Mouse (Mus musculus) liver, adult 2 months (tissue): ENCODE measurements around the gene Enpp1. TPM values are rescaled to one million over a fixed set of nuclear protein-coding genes. Genes with fewer than 3 reads are reported as not detected.
"Not testable (repeated sequence)": the region's sequence is repeated elsewhere in the genome, so short reads cannot be mapped to it uniquely, and the experiment has no call there.

ENCODE experiments used
- DNase-seq: peaks from one replicate; pipeline ENCODE4 v3.0.0-alpha.2; 2011; ENCODE audit warnings: low read depth, low spot score; ENCODE audit errors: extremely low read depth
- H3K27ac ChIP-seq: fragments of 200-500 bp; replicated peaks from 2 replicates; pipeline ENCODE4 v1.5.1; 2012; ENCODE audit warnings: low read depth, mild to moderate bottlenecking, control low read depth, inconsistent platforms, low read length; ENCODE audit not compliant: insufficient read depth
- H3K27me3 ChIP-seq: fragments of 200-500 bp; 2 replicates; pipeline ENCODE4 v1.6.1; 2012; ENCODE audit warnings: mild to moderate bottlenecking, moderate library complexity, low read length, inconsistent platforms; ENCODE audit not compliant: control insufficient read depth, insufficient read depth
- H3K36me3 ChIP-seq: fragments of 200-500 bp; 2 replicates; pipeline ENCODE4 v1.6.1; 2012; ENCODE audit warnings: low read length, inconsistent platforms; ENCODE audit not compliant: control insufficient read depth, insufficient read depth
- H3K4me1 ChIP-seq: fragments of 200-500 bp; 2 replicates; pipeline ENCODE4 v1.6.1; 2011; ENCODE audit warnings: low read length; ENCODE audit not compliant: control insufficient read depth, insufficient read depth
- H3K4me3 ChIP-seq: fragments of 200-500 bp; 2 replicates; pipeline ENCODE4 v1.5.1; 2011; ENCODE audit warnings: low read depth, mild to moderate bottlenecking, control low read depth, low read length, moderate library complexity; ENCODE audit not compliant: insufficient read depth
- H3K79me2 ChIP-seq: fragments of 200-500 bp; 2 replicates; pipeline ENCODE4 v1.6.1; 2012; ENCODE audit warnings: inconsistent platforms, mild to moderate bottlenecking, low read length, moderate library complexity; ENCODE audit not compliant: control insufficient read depth, insufficient read depth
- H3K9ac ChIP-seq: fragments of 200-500 bp; 2 replicates; pipeline ENCODE4 v1.6.1; 2012; ENCODE audit warnings: low read depth, mild to moderate bottlenecking, control low read depth, inconsistent platforms, low read length
- CTCF ChIP-seq: fragments of 200-500 bp; IDR thresholded peaks from 2 replicates; pipeline ENCODE4 v1.5.1; 2011; ENCODE audit warnings: low read depth, low read length, control low read depth
- POLR2A ChIP-seq: fragments of 200-500 bp; IDR thresholded peaks from 2 replicates; pipeline ENCODE4 v1.6.1; 2011; ENCODE audit warnings: low read length, control low read depth; ENCODE audit not compliant: insufficient read depth; ENCODE audit errors: extremely low read depth
- WGBS: fragments of 180-500 bp; shearing (Covaris S2); methylation state at CpG from one replicate; pipeline ENCODE4 v1.1.7; 2018; 5-methylcytosine and 5-hydroxymethylcytosine counted together
- polyA plus RNA-seq: library from polyadenylated mRNA; depleted of rRNA; stranded (reverse); fragments of >200 nt; gene quantifications from 2 replicates; pipeline ENCODE4 v1.2.3, GENCODE M21; 2012
- total RNA-seq: library from RNA; depleted of rRNA; stranded (reverse); fragments of >200 nt; gene quantifications from 2 replicates; pipeline ENCODE4 v1.2.3, GENCODE M21; 2014

Enpp1 gene
- total and polyA plus RNA-seq, 2 experiments, result 5.2 to 16.2 TPM

DNA sequence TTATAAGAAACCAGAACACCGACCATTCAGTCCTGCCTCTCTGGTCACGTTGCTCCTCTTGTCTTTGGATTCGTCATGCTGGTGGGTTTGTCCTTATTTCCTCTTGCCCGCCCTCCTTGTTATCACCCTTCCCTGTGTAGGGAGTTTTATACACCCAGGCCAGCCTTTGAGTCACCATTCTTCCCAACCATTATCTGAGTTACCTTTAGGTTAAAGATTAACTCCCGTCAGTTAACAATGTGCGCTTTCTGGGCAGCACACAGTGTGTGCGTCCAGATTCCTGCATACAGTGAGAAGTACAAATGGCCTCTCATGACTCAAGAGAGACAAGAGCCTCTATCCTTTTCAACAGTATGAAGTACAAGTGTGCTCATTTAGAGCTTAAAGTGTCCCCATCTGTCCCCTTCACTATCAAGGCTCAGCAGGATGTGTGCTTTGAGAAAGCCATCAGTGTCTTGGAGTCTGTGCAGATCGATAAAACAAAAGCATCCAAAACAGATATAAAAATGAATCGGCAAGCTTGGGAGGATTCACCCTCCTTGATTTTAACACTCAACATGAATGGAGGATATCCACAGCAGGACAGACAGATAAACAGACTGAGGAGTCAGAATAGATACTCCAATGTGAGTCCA lies 82.8 kb downstream of the Enpp1 start:
- TF ChIP-seq POLR2A (no peak), CTCF (no peak)
- Histone ChIP-seq H3K4me1 (peaks cover 2% of the 10 kb centered on the region; the same call in 1 of the 2 replicates), H3K27ac (no peak overlapping the region), H3K27me3 (no peaks in the 10 kb centered on the region), H3K36me3 (no peaks in the 10 kb centered on the region), H3K79me2 (no peaks in the 10 kb centered on the region), H3K4me3 (no peak overlapping the region), H3K9ac (no peak overlapping the region)
- DNase-seq, result peak; percentile 55
- 21% methylated on average over 9 of the region's 9 CpGs for WGBS

DNA sequence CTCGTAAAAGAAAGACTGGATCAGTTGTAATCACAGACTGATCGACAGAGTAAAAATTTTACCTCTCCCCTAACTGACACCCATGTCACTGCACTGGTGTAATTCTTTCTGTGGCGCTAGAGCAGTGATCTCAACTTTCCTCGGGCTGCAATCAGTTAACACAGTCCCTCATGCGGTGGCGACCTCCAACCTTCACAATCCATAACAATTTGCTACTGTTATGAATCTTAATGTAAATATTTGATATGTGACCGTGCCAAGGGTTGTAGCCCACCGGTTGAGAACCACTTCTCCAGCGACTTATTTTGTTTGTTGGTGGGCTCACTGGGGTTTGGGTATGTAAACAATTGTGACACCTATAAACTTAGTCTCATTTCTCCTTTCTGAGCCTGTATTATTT lies 83.5 kb downstream of the Enpp1 start:
- 66% methylated on average over 9 of the region's 9 CpGs for WGBS
- Histone ChIP-seq H3K36me3 (no peaks in the 10 kb centered on the region), H3K79me2 (no peaks in the 10 kb centered on the region), H3K27me3 (no peaks in the 10 kb centered on the region), H3K4me3 (no peak overlapping the region), H3K27ac (no peak overlapping the region), H3K4me1 (peaks cover 2% of the 10 kb centered on the region; the same call in 1 of the 2 replicates), H3K9ac (no peak overlapping the region)
- TF ChIP-seq CTCF (no peak), POLR2A (no peak)
- no peak for DNase-seq

DNA sequence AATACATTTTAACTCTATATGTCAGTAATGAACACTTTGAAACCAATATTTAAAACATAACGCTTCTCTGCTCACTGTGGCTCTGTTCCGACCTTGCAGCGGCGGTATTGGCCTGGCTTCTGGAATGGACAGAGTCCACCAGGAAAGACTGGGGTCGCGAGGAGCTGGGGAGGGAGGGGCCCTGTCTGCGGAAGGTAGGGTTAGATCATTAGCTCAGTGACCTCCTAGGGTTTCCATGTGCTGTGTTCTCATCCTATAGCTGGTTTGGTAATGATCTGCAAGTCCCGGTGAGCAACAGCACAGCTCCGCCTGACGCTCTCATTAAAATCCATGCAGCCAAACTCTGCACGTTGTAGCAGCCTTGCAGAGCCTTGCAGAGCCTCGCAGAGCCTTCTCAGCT lies 84.7 kb downstream of the Enpp1 start:
- TF ChIP-seq POLR2A, result no peak
- TF ChIP-seq CTCF, result no peak
- no peak overlapping the region for H3K9ac ChIP-seq
- H3K79me2 ChIP-seq, result no peaks in the 10 kb centered on the region
- H3K27ac ChIP-seq, result no peak overlapping the region
- no peak for DNase-seq
- no peaks in the 10 kb centered on the region for H3K36me3 ChIP-seq
- 70% methylated on average over 12 of the region's 12 CpGs for WGBS
- no peak overlapping the region for H3K4me3 ChIP-seq
- no peaks in the 10 kb centered on the region for H3K27me3 ChIP-seq
- peaks cover 2% of the 10 kb centered on the region; the same call in 1 of the 2 replicates for H3K4me1 ChIP-seq

DNA sequence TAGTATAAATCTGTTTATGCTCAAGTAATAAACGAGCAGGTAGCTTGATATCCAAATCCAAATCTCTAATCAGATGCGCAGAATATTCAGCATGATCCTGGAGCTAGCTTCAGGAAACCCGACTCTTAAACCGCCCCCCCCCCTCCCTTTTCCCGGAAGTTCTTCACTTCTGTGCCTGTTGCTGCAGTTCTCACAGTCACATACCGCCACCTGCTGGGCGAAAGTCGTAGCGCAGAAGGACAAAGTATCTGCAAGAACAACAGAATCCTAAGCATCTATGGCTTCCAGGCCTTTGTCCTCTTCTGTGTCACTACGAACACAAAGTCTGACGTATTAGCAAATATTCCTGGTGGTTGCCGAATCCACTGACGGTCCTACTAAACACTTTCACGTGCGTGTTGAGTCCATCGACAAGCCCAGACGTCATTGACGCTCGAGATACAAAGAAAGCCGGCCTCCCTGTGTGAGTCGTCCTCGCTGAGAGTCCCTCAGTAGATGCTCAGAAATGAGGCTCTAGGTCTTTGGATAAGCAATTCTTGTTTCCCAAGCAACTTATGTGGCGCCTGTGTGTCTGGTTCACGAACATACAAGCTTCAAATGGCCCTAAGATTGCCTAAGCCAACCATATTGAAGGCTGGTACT lies 86.8 kb downstream of the Enpp1 start:
- TF ChIP-seq CTCF, result peak; percentile 88
- no peak for TF ChIP-seq POLR2A
- Histone ChIP-seq H3K27me3 (no peaks in the 10 kb centered on the region), H3K36me3 (no peaks in the 10 kb centered on the region), H3K9ac (no peak overlapping the region), H3K79me2 (no peaks in the 10 kb centered on the region), H3K4me1 (peaks cover 2% of the 10 kb centered on the region; the same call in 1 of the 2 replicates), H3K27ac (no peak overlapping the region), H3K4me3 (no peak overlapping the region)
- WGBS, result 38% methylated on average over 24 of the region's 24 CpGs
- DNase-seq, result peak; percentile 70

DNA sequence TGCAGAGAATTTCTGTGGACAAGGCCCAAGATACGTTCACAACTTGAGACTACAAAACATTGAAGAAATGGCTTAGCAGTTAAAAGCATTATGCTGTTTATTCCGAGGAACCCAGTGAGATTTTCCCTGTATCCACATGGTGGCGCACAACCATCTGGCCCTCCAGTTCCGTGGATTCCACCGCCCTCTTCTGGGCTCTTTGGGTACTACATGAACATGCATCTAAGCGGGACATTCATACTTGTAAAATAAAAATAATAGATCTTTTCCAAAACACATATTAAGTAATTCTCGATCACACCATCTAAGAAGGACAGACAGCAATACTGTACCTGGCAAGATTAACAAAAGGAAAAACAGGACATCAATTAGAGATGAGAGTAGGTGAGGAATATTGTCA lies 89.4 kb downstream of the Enpp1 start:
- H3K4me3 ChIP-seq, result no peak overlapping the region

GRCm38 (mm10) chr10:24621572-24621971 lies 90.4 kb downstream of the Enpp1 start:
- peak; percentile 92 for TF ChIP-seq CTCF
- no peak for TF ChIP-seq POLR2A
- H3K27ac ChIP-seq, result no peak overlapping the region
- no peaks in the 10 kb centered on the region for H3K4me1 ChIP-seq
- no peaks in the 10 kb centered on the region for H3K79me2 ChIP-seq
- H3K36me3 ChIP-seq, result no peaks in the 10 kb centered on the region
- 26% methylated on average over 9 of the region's 9 CpGs for WGBS
- no peak overlapping the region for H3K9ac ChIP-seq
- no peaks in the 10 kb centered on the region for H3K27me3 ChIP-seq
- no peak overlapping the region for H3K4me3 ChIP-seq
- no peak for DNase-seq

More for the DNA sequence above, 89.4 kb downstream of the Enpp1 start:
- no peaks in the 10 kb centered on the region for H3K4me1 ChIP-seq
- 21% methylated on average over 7 of the region's 7 CpGs for WGBS
- H3K36me3 ChIP-seq, result no peaks in the 10 kb centered on the region
- no peaks in the 10 kb centered on the region for H3K79me2 ChIP-seq
- H3K27me3 ChIP-seq, result no peaks in the 10 kb centered on the region
- no peak overlapping the region for H3K9ac ChIP-seq
- TF ChIP-seq POLR2A (no peak), CTCF (peak; percentile 99)
- DNase-seq, result peak; percentile 64
- H3K27ac ChIP-seq, result no peak overlapping the region

DNA sequence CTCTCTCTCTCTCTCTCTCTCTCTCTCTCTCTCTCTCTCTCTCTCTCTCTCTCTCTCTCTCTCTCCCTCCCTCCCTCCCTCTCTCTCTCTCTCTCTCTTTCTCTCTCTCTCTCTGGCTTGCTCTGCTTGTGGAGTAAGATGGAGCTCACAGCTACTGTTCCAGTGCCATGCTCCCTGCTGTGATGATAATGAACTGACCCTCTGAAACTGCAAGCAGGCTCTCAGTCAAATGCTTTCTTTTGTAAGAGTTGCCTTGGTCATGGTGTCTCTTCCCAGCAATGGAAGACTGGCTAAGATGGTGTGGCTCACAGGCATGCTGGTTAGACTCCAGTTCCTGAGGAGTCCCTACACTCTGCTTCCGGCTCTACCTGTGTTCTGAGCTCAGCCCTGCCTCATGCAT lies 95.4 kb downstream of the Enpp1 start:
- H3K27ac ChIP-seq, H3K27me3 ChIP-seq, H3K79me2 ChIP-seq, H3K36me3 ChIP-seq, H3K4me3 ChIP-seq, H3K4me1 ChIP-seq, DNase-seq, H3K9ac ChIP-seq: not testable (repeated sequence)
- 91% methylated on average over 1 of the region's 1 CpGs for WGBS
